Mouse (Mus musculus) hindbrain, embryonic 13.5 days (tissue): ENCODE results near the gene Rnf34. TPM values are rescaled to one million over a fixed set of nuclear protein-coding genes. Genes with fewer than 3 reads are reported as not detected.

Source experiments
- ATAC-seq: fragments of 200-750 bp; cut with Nextera tagmentation; 2 replicates; pipeline ENCODE4 v1.8.0; 2017; ENCODE audit warnings: moderate TSS enrichment; ENCODE audit not compliant: low FRiP score
- H3K27ac ChIP-seq: fragments of 300-500 bp; sonication (generic); 2 replicates; pipeline ENCODE4 v1.5.1; 2015; ENCODE audit warnings: inconsistent platforms, mild to moderate bottlenecking, moderate library complexity
- H3K27me3 ChIP-seq: fragments of 300-500 bp; sonication (generic); 2 replicates; pipeline ENCODE4 v1.6.1; 2015; ENCODE audit warnings: mild to moderate bottlenecking, inconsistent platforms
- H3K36me3 ChIP-seq: fragments of 300-500 bp; sonication (generic); 2 replicates; pipeline ENCODE4 v1.6.1; 2015; ENCODE audit warnings: mild to moderate bottlenecking, inconsistent platforms
- H3K4me1 ChIP-seq: fragments of 300-500 bp; sonication (generic); replicated peaks from 2 replicates; pipeline ENCODE4 v1.6.1; 2015; ENCODE audit warnings: inconsistent platforms
- H3K4me2 ChIP-seq: fragments of 300-500 bp; sonication (generic); 2 replicates; pipeline ENCODE4 v1.6.1; 2015; ENCODE audit warnings: inconsistent platforms, mild to moderate bottlenecking, moderate library complexity
- H3K4me3 ChIP-seq: fragments of 300-500 bp; sonication (generic); 2 replicates; pipeline ENCODE4 v1.5.1; 2015; ENCODE audit warnings: mild to moderate bottlenecking, inconsistent platforms
- H3K9ac ChIP-seq: fragments of 300-500 bp; sonication (generic); 2 replicates; pipeline ENCODE4 v1.6.1; 2015; ENCODE audit warnings: mild to moderate bottlenecking, inconsistent platforms
- H3K9me3 ChIP-seq: fragments of 300-500 bp; sonication (generic); 2 replicates; pipeline ENCODE4 v1.6.1; 2016; ENCODE audit warnings: inconsistent platforms
- whole genome bisulfite sequencing: fragments of 180-500 bp; shearing (Covaris S2); methylation state at CpG from one replicate; pipeline ENCODE4 v1.1.7; 2015; 5-methylcytosine and 5-hydroxymethylcytosine counted together
- polyA plus RNA-seq: library from polyadenylated mRNA; unstranded; fragments of >200 nt; fragmentation: Nextera tagmentation; extraction: Ambion mirVana; gene quantifications from 2 replicates; pipeline ENCODE4 v1.2.1, GENCODE M21; 2015

Rnf34 gene
- polyA plus RNA-seq, 1 experiment from 2014 or later = 48.4 TPM

- no peak for ATAC-seq
- Histone ChIP-seq H3K36me3 (peaks cover 69% of the 10 kb centered on the region), H3K9ac (no peak overlapping the region), H3K9me3 (no peaks in the 10 kb centered on the region), H3K27ac (no peak overlapping the region), H3K4me3 (no peak overlapping the region), H3K4me2 (no peak overlapping the region), H3K4me1 (no peaks in the 10 kb centered on the region), H3K27me3 (no peaks in the 10 kb centered on the region)
- 75% methylated on average over 3 of the region's 3 CpGs for WGBS
Measured at GRCm38 (mm10) chr5:122876671-122877070, 26.8 kb downstream of the Rnf34 start.

- H3K4me2 ChIP-seq = no peak overlapping the region
- no peak for ATAC-seq
- no peak overlapping the region for H3K27ac ChIP-seq
- no peak overlapping the region for H3K9ac ChIP-seq
- WGBS = 96% methylated on average over 37 of the region's 37 CpGs
- H3K9me3 ChIP-seq = no peaks in the 10 kb centered on the region
- H3K4me1 ChIP-seq = 0 out of 2 replicates have a peak, but pooled peaks cover 1% of the 10 kb centered on the region
- H3K27me3 ChIP-seq = no peaks in the 10 kb centered on the region
- no peak overlapping the region for H3K4me3 ChIP-seq
- peaks cover 64% of the 10 kb centered on the region for H3K36me3 ChIP-seq
Measured at GRCm38 (mm10) chr5:122880241-122880980, 30.6 kb downstream of the Rnf34 start.

- Histone ChIP-seq H3K4me1 (peaks cover 9% of the 10 kb centered on the region; the same call in 1 of the 2 replicates), H3K4me3 (no peak overlapping the region), H3K4me2 (no peak overlapping the region), H3K27me3 (no peaks in the 10 kb centered on the region), H3K36me3 (peaks cover 59% of the 10 kb centered on the region), H3K9me3 (no peaks in the 10 kb centered on the region), H3K27ac (no peak overlapping the region), H3K9ac (no peak overlapping the region)
- 63% methylated on average over 5 of the region's 5 CpGs for WGBS
- ATAC-seq = 0 out of 2 replicates have a peak, but pooled peaks have one; percentile 39
Measured at GRCm38 (mm10) chr5:122881313-122881712, 31.5 kb downstream of the Rnf34 start.

- H3K36me3 ChIP-seq = peaks cover 49% of the 10 kb centered on the region
- 94% methylated on average over 18 of the region's 18 CpGs for WGBS
- H3K4me1 ChIP-seq = peaks cover 9% of the 10 kb centered on the region; the same call in 1 of the 2 replicates
- ATAC-seq = no peak
- H3K9ac ChIP-seq = no peak overlapping the region
- H3K4me2 ChIP-seq = no peak overlapping the region
- H3K4me3 ChIP-seq = no peak overlapping the region
- H3K27me3 ChIP-seq = no peaks in the 10 kb centered on the region
- no peaks in the 10 kb centered on the region for H3K9me3 ChIP-seq
- H3K27ac ChIP-seq = no peak overlapping the region
Measured at GRCm38 (mm10) chr5:122882256-122883050, 32.6 kb downstream of the Rnf34 start.

GRCm38 (mm10) chr5:122883237-122883636 lies 33.4 kb downstream of the Rnf34 start:
- 90% methylated on average over 9 of the region's 9 CpGs for WGBS
- no peak for ATAC-seq
- Histone ChIP-seq H3K9ac (no peak overlapping the region), H3K27me3 (no peaks in the 10 kb centered on the region), H3K4me2 (no peak overlapping the region), H3K36me3 (peaks cover 44% of the 10 kb centered on the region), H3K4me3 (no peak overlapping the region), H3K4me1 (peaks cover 16% of the 10 kb centered on the region), H3K9me3 (no peaks in the 10 kb centered on the region), H3K27ac (no peak overlapping the region)

GRCm38 (mm10) chr5:122883652-122884235 lies 33.9 kb downstream of the Rnf34 start:
- Histone ChIP-seq H3K4me3 (no peak overlapping the region), H3K27ac (no peak overlapping the region), H3K36me3 (peaks cover 42% of the 10 kb centered on the region), H3K9me3 (no peaks in the 10 kb centered on the region), H3K4me2 (no peak overlapping the region), H3K27me3 (no peaks in the 10 kb centered on the region), H3K9ac (no peak overlapping the region), H3K4me1 (peaks cover 21% of the 10 kb centered on the region)
- WGBS = 63% methylated on average over 2 of the region's 2 CpGs
- no peak for ATAC-seq

- H3K9ac ChIP-seq = no peak overlapping the region
Measured at GRCm38 (mm10) chr5:122884594-122885348, 34.9 kb downstream of the Rnf34 start.

GRCm38 (mm10) chr5:122887033-122887432 lies 37.2 kb downstream of the Rnf34 start:
- Histone ChIP-seq H3K4me3 (no peak overlapping the region), H3K27me3 (no peaks in the 10 kb centered on the region), H3K36me3 (peaks cover 15% of the 10 kb centered on the region), H3K27ac (no peak overlapping the region), H3K9me3 (no peaks in the 10 kb centered on the region), H3K4me2 (no peak overlapping the region), H3K4me1 (peaks cover 31% of the 10 kb centered on the region), H3K9ac (no peak overlapping the region)
- WGBS = 91% methylated on average over 9 of the region's 9 CpGs
- ATAC-seq = no peak

More at GRCm38 (mm10) chr5:122884594-122885348, 34.9 kb downstream of the Rnf34 start:
- peaks cover 32% of the 10 kb centered on the region for H3K36me3 ChIP-seq
- no peaks in the 10 kb centered on the region for H3K27me3 ChIP-seq
- WGBS = 92% methylated on average over 7 of the region's 7 CpGs
- no peak overlapping the region for H3K4me3 ChIP-seq
- peaks cover 26% of the 10 kb centered on the region for H3K4me1 ChIP-seq
- ATAC-seq = no peak
- no peak overlapping the region for H3K27ac ChIP-seq
- no peaks in the 10 kb centered on the region for H3K9me3 ChIP-seq
- H3K4me2 ChIP-seq = no peak overlapping the region

- Histone ChIP-seq H3K4me1 (peaks cover 31% of the 10 kb centered on the region), H3K4me3 (no peak overlapping the region), H3K4me2 (no peak overlapping the region), H3K9me3 (no peaks in the 10 kb centered on the region), H3K27me3 (no peaks in the 10 kb centered on the region), H3K9ac (no peak overlapping the region), H3K36me3 (peaks cover 6% of the 10 kb centered on the region; the same call in 1 of the 2 replicates), H3K27ac (no peak overlapping the region; the same call in 1 of the 2 replicates)
- ATAC-seq = no peak
- 85% methylated on average over 8 of the region's 8 CpGs for WGBS
Measured at GRCm38 (mm10) chr5:122887926-122888611, 38.2 kb downstream of the Rnf34 start.

- peaks cover 6% of the 10 kb centered on the region; the same call in 1 of the 2 replicates for H3K36me3 ChIP-seq
- no peaks in the 10 kb centered on the region for H3K9me3 ChIP-seq
- peaks cover 31% of the 10 kb centered on the region for H3K4me1 ChIP-seq
- H3K27me3 ChIP-seq = no peaks in the 10 kb centered on the region
- no peak overlapping the region for H3K9ac ChIP-seq
- ATAC-seq = no peak
- 96% methylated on average over 16 of the region's 16 CpGs for WGBS
- no peak overlapping the region for H3K27ac ChIP-seq
- no peak overlapping the region for H3K4me3 ChIP-seq
- H3K4me2 ChIP-seq = no peak overlapping the region
Measured at GRCm38 (mm10) chr5:122888612-122889214, 38.9 kb downstream of the Rnf34 start.

GRCm38 (mm10) chr5:122890396-122890795 lies 40.5 kb downstream of the Rnf34 start:
- Histone ChIP-seq H3K4me3 (no peak overlapping the region), H3K4me2 (no peak overlapping the region), H3K9ac (no peak overlapping the region), H3K36me3 (peaks cover 6% of the 10 kb centered on the region; the same call in 1 of the 2 replicates), H3K27me3 (no peaks in the 10 kb centered on the region), H3K9me3 (no peaks in the 10 kb centered on the region), H3K27ac (no peak overlapping the region), H3K4me1 (peaks cover 40% of the 10 kb centered on the region)
- 55% methylated on average over 2 of the region's 2 CpGs for WGBS
- no peak for ATAC-seq
